Mouse (Mus musculus): ENCODE measurements around the gene Acbd7.
A peak's percentile ranks its signal among the peaks of the same experiment; 100 is the strongest.

The Acbd7 gene

GRCm38 (mm10) chr2:3335611-3336301 lies at the start of gene Acbd7:
Gene Acbd7, plus strand, starts transcription at chr2:3336168.
- DNase-seq (ENCODE audit: low read depth): peak; percentile 72

- no peak for DNase-seq (ENCODE audit: low read depth)
These were observed 49.7 kb upstream of the Acbd7 start for GRCm38 (mm10) chr2:3286243-3286642.

GRCm38 (mm10) chr2:3289581-3289980 lies 46.4 kb upstream of the Acbd7 start:
- no peak for DNase-seq (ENCODE audit: low read depth)

GRCm38 (mm10) chr2:3292170-3292569 lies 43.8 kb upstream of the Acbd7 start:
- no peak for DNase-seq (ENCODE audit: low read depth)

- DNase-seq (ENCODE audit: low read depth): no peak
These were observed 40.1 kb upstream of the Acbd7 start for GRCm38 (mm10) chr2:3295826-3296225.

- DNase-seq (ENCODE audit: low read depth): no peak
These were observed 30.4 kb upstream of the Acbd7 start for GRCm38 (mm10) chr2:3305426-3306025.

- no peak for DNase-seq (ENCODE audit: low read depth)
These were observed 12.8 kb upstream of the Acbd7 start for GRCm38 (mm10) chr2:3323132-3323531.

- DNase-seq (ENCODE audit: low read depth): no peak
These were observed 11.4 kb upstream of the Acbd7 start for GRCm38 (mm10) chr2:3324381-3325130.

GRCm38 (mm10) chr2:3326547-3326946 lies 9.4 kb upstream of the Acbd7 start:
- no peak for DNase-seq (ENCODE audit: low read depth)

- DNase-seq (ENCODE audit: low read depth): peak; percentile 29
These were observed 8.6 kb upstream of the Acbd7 start for GRCm38 (mm10) chr2:3327351-3327750.

GRCm38 (mm10) chr2:3331071-3331703 lies 4.8 kb upstream of the Acbd7 start:
- peak; percentile 9 for DNase-seq (ENCODE audit: low read depth)

- no peak for DNase-seq (ENCODE audit: low read depth)
These were observed 3.9 kb upstream of the Acbd7 start for GRCm38 (mm10) chr2:3332056-3332455.

- DNase-seq (ENCODE audit: low read depth): peak; percentile 98
These were observed 3.3 kb upstream of the Acbd7 start, which contains the start of gene Rpp38 for GRCm38 (mm10) chr2:3332484-3333242. Gene Rpp38, minus strand, starts transcription at chr2:3332643.

- peak; percentile 40 for DNase-seq (ENCODE audit: low read depth)
These were observed 2.2 kb upstream of the Acbd7 start for GRCm38 (mm10) chr2:3333761-3334160.

GRCm38 (mm10) chr2:3348422-3348821 lies 12.5 kb downstream of the Acbd7 start:
- DNase-seq (ENCODE audit: low read depth): no peak

GRCm38 (mm10) chr2:3348919-3349318 lies 13.0 kb downstream of the Acbd7 start:
- peak; percentile 42 for DNase-seq (ENCODE audit: low read depth)

GRCm38 (mm10) chr2:3353160-3353559 lies 17.2 kb downstream of the Acbd7 start:
- no peak for DNase-seq (ENCODE audit: low read depth)

GRCm38 (mm10) chr2:3355793-3356192 lies 19.8 kb downstream of the Acbd7 start:
- DNase-seq (ENCODE audit: low read depth): no peak

GRCm38 (mm10) chr2:3356311-3356710 lies 20.3 kb downstream of the Acbd7 start:
- DNase-seq (ENCODE audit: low read depth): no peak

GRCm38 (mm10) chr2:3357887-3358286 lies 21.9 kb downstream of the Acbd7 start:
- DNase-seq (ENCODE audit: low read depth): no peak

GRCm38 (mm10) chr2:3361067-3361466 lies 25.1 kb downstream of the Acbd7 start:
- DNase-seq (ENCODE audit: low read depth): no peak

GRCm38 (mm10) chr2:3365127-3365526 lies 29.2 kb downstream of the Acbd7 start:
- DNase-seq (ENCODE audit: low read depth): no peak
